Mouse (Mus musculus) heart, adult 18-20 months (tissue): Measurements from ENCODE around the gene Mier2. TPM values are rescaled to one million over a fixed set of nuclear protein-coding genes. Genes with fewer than 3 reads are reported as not detected.

Source experiments
- DNase-seq, 2 experiments: peaks; one replicate each; pipeline ENCODE4 v3.0.0; 2021 to 2022; ENCODE audit warnings: mixed read lengths in 1 of 2
- total RNA-seq, 2 experiments: library from RNA; stranded (reverse); gene quantifications; 2 replicates each; pipeline ENCODE4 v1.2.3; 2021

Gene Mier2
- total RNA-seq, 2 experiments from 2014 or later, result 14.4 to 19.0 TPM

- DNase-seq, result no peak
Measured at GRCm38 (mm10) chr10:79539701-79540495, 15.1 kb downstream of the Mier2 start.

- DNase-seq, result peak in 1 of 2 experiments; percentile 23
Measured at GRCm38 (mm10) chr10:79538873-79539272, 16.1 kb downstream of the Mier2 start.

GRCm38 (mm10) chr10:79538323-79538722, 16.7 kb downstream of the Mier2 start:
- no peak for DNase-seq

- DNase-seq, result no peak
Measured at GRCm38 (mm10) chr10:79537781-79538180, 17.2 kb downstream of the Mier2 start.

GRCm38 (mm10) chr10:79537271-79537670, 17.7 kb downstream of the Mier2 start:
- DNase-seq, result no peak

- no peak for DNase-seq
Measured at GRCm38 (mm10) chr10:79536461-79537080, 18.4 kb downstream of the Mier2 start.

GRCm38 (mm10) chr10:79535431-79535830, 19.6 kb downstream of the Mier2 start:
- no peak for DNase-seq

- DNase-seq, result no peak
Measured at GRCm38 (mm10) chr10:79534426-79534825, 20.6 kb downstream of the Mier2 start.

- peak; percentile 82 to 83 for DNase-seq
Measured at GRCm38 (mm10) chr10:79533126-79533911, 21.7 kb downstream of the Mier2 start, which contains the start of gene Plpp2. Plpp2 (minus strand) TSS chr10:79533796.

GRCm38 (mm10) chr10:79532678-79533077, 22.3 kb downstream of the Mier2 start:
- peak in 1 of 2 experiments; percentile 8 for DNase-seq

GRCm38 (mm10) chr10:79531593-79531992, 23.4 kb downstream of the Mier2 start:
- DNase-seq, result peak in 1 of 2 experiments; percentile 29

GRCm38 (mm10) chr10:79530721-79531120, 24.3 kb downstream of the Mier2 start:
- DNase-seq, result no peak

- no peak for DNase-seq
Measured at GRCm38 (mm10) chr10:79530241-79530640, 24.8 kb downstream of the Mier2 start.

- DNase-seq, result no peak
Measured at GRCm38 (mm10) chr10:79528081-79528480, 26.9 kb downstream of the Mier2 start.

GRCm38 (mm10) chr10:79527453-79527845, 27.6 kb downstream of the Mier2 start:
- no peak for DNase-seq

- no peak for DNase-seq
Measured at GRCm38 (mm10) chr10:79526661-79527452, 28.1 kb downstream of the Mier2 start.

- DNase-seq, result no peak
Measured at GRCm38 (mm10) chr10:79525456-79526325, 29.3 kb downstream of the Mier2 start.

- DNase-seq, result no peak
Measured at GRCm38 (mm10) chr10:79524433-79524832, 30.6 kb downstream of the Mier2 start.

- no peak for DNase-seq
Measured at GRCm38 (mm10) chr10:79506709-79507108, 48.3 kb downstream of the Mier2 start.

GRCm38 (mm10) chr10:79502830-79503644, 52.0 kb downstream of the Mier2 start:
- no peak for DNase-seq
